Mouse (Mus musculus) forebrain, embryonic 11.5 days (tissue): ENCODE data around the gene Rin2. TPM values are rescaled to one million over a fixed set of nuclear protein-coding genes. Genes with fewer than 3 reads are reported as not detected.

Experiments
- ATAC-seq: fragments of 200-750 bp; cut with Nextera tagmentation; replicated peaks from 2 replicates; pipeline ENCODE4 v1.8.0; 2017; ENCODE audit warnings: moderate TSS enrichment; ENCODE audit not compliant: low FRiP score
- DNase-seq: peaks from one replicate; pipeline ENCODE4 v3.0.0-alpha.2; 2017; ENCODE audit warnings: low spot score
- H3K27ac ChIP-seq: fragments of 300-500 bp; sonication (generic); 2 replicates; pipeline ENCODE4 v1.5.1; 2014; ENCODE audit warnings: low read depth, low read length
- H3K27me3 ChIP-seq: fragments of 300-500 bp; sonication (generic); 2 replicates; pipeline ENCODE4 v1.6.1; 2014; ENCODE audit warnings: mild to moderate bottlenecking, low read length, mixed read lengths; ENCODE audit not compliant: control insufficient read depth, insufficient read depth
- H3K36me3 ChIP-seq: fragments of 300-500 bp; sonication (generic); 2 replicates; pipeline ENCODE4 v1.6.1; 2014; ENCODE audit warnings: mild to moderate bottlenecking, low read length, moderate library complexity, mixed read lengths; ENCODE audit not compliant: control insufficient read depth, insufficient read depth
- H3K4me1 ChIP-seq: fragments of 300-500 bp; sonication (generic); replicated peaks from 2 replicates; pipeline ENCODE4 v1.6.1; 2014; ENCODE audit warnings: low read length, mixed read lengths; ENCODE audit not compliant: control insufficient read depth, insufficient read depth
- H3K4me2 ChIP-seq: fragments of 300-500 bp; sonication (generic); 2 replicates; pipeline ENCODE4 v1.6.1; 2014; ENCODE audit warnings: low read depth, mild to moderate bottlenecking, low read length, moderate library complexity, mixed read lengths; ENCODE audit not compliant: severe bottlenecking
- H3K4me3 ChIP-seq: fragments of 300-500 bp; sonication (generic); 2 replicates; pipeline ENCODE4 v1.5.1; 2014; ENCODE audit warnings: low read depth, low read length
- H3K9ac ChIP-seq: fragments of 300-500 bp; sonication (generic); 2 replicates; pipeline ENCODE4 v1.6.1; 2014; ENCODE audit warnings: low read length
- H3K9me3 ChIP-seq: fragments of 300-500 bp; sonication (generic); 2 replicates; pipeline ENCODE4 v1.6.1; 2016; ENCODE audit warnings: low read length, mixed read lengths; ENCODE audit not compliant: control insufficient read depth
- WGBS: fragments of 180-500 bp; shearing (Covaris S2); extraction: QIAGEN DNeasy Blood & Tissue Kit; methylation state at CpG from one replicate; pipeline ENCODE4 v1.1.7; 2014; 5-methylcytosine and 5-hydroxymethylcytosine counted together
- polyA plus RNA-seq: library from polyadenylated mRNA; unstranded; fragments of >200 nt; fragmentation: Nextera tagmentation; extraction: Ambion mirVana; gene quantifications from 2 replicates; pipeline ENCODE4 v1.2.1, GENCODE M21; 2014

The Rin2 gene
- polyA plus RNA-seq, 1 experiment from 2014 or later = 12.4 TPM

DNA sequence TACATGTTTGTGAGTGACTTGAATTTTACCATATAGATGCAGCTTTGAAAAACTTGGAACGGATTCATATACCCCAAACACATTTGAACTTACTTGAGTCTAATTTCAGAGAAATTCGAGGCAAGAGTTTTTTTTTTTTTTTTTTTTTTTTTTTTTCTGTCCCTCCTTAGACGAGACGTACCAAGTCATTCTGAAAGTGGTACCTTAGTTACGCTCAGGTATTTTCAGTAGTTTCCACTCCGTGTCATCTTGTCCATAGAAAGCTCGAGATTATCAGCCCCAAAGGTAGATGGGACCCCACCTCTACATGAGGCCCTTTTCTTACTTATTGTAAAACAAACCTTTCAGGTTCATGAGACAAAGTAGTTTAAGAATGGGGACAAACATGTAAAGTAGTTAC lies 55.9 kb downstream of the Rin2 start:
- H3K9me3 ChIP-seq = no peaks in the 10 kb centered on the region
- H3K27ac ChIP-seq = no peak overlapping the region
- H3K9ac ChIP-seq = no peak overlapping the region
- DNase-seq = no peak
- ATAC-seq = no peak
- no peaks in the 10 kb centered on the region for H3K4me1 ChIP-seq
- no peak overlapping the region for H3K4me2 ChIP-seq
- no peaks in the 10 kb centered on the region for H3K27me3 ChIP-seq
- WGBS = 91% methylated on average over 7 of the region's 7 CpGs
- H3K36me3 ChIP-seq = no peaks in the 10 kb centered on the region
- H3K4me3 ChIP-seq = no peak overlapping the region

DNA sequence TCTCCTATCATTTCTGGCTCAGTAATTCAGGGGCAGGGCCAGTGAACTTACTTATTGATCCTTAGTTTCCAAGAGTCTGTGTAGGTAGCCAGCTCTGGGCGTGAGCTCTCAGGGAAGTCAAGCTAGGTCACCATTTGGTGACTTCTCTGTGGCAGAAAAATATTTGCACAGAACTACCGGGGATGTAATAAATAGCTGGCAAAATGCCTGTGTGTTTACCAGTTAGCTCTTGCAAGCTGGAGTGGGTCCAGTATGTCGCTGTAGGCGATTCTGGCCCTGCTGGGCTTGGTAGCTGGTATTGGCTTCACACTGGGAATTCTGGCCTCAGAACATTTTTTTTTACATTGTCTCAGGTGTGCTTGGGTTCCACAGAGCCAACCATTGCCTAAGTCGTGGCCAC lies 60.1 kb downstream of the Rin2 start:
- no peaks in the 10 kb centered on the region for H3K4me1 ChIP-seq
- ATAC-seq (no peak), DNase-seq (no peak)

DNA sequence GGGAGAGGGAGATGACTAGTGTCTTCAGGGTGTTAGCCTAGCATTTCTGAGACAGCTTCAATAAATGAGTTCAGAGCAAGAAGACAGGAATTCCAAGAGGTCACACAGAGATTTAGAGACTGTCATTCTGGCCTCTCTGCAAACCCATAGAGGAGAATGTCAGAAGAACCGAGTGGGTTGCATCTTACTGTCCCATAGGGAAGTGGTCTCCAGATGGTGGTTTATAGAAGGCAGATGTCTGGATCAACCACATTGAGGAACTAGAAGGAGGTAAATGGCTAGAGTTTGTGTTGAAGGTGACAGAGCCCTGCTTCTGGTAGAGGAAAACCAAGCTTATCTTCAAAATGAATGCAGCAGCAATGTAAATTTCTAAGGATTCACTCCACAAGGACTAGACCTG lies 61.5 kb downstream of the Rin2 start:
- WGBS = 88% methylated on average over 1 of the region's 1 CpGs
- ATAC-seq (no peak), DNase-seq (no peak)
- no peaks in the 10 kb centered on the region for H3K9me3 ChIP-seq
- H3K4me3 ChIP-seq = no peak overlapping the region
- H3K27ac ChIP-seq = no peak overlapping the region
- H3K4me1 ChIP-seq = no peaks in the 10 kb centered on the region
- H3K9ac ChIP-seq = no peak overlapping the region
- no peaks in the 10 kb centered on the region for H3K27me3 ChIP-seq
- H3K36me3 ChIP-seq = no peaks in the 10 kb centered on the region
- no peak overlapping the region for H3K4me2 ChIP-seq

More for the DNA sequence above, 60.1 kb downstream of the Rin2 start:
- 91% methylated on average over 5 of the region's 5 CpGs for WGBS
- Histone ChIP-seq H3K9me3 (no peaks in the 10 kb centered on the region), H3K4me2 (no peak overlapping the region), H3K27me3 (no peaks in the 10 kb centered on the region), H3K4me3 (no peak overlapping the region), H3K27ac (no peak overlapping the region), H3K9ac (no peak overlapping the region), H3K36me3 (no peaks in the 10 kb centered on the region)

DNA sequence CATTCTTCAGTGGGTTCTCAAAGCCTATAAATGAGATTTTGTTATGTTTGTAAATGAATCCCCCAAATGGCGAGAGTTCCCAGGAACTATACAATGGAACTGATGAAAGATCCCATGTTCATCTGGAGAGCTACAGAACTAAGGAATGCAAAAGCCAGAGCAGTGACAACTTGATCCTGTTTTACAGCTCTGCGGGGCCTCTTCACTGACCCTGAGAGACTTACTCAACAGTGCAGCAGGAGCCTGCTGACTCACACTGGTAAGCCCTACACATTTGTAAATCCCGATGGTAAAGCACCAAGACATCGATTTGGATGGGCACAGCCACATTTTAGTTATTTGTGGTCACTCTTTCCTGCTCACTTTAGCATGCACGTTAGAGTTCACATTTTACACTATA lies 62.2 kb downstream of the Rin2 start:
- no peaks in the 10 kb centered on the region for H3K4me1 ChIP-seq
- no peaks in the 10 kb centered on the region for H3K36me3 ChIP-seq
- no peak overlapping the region for H3K9ac ChIP-seq
- ATAC-seq (no peak), DNase-seq (no peak)
- no peak overlapping the region for H3K4me3 ChIP-seq
- 23% methylated on average over 5 of the region's 5 CpGs for WGBS
- no peaks in the 10 kb centered on the region for H3K27me3 ChIP-seq
- no peak overlapping the region for H3K27ac ChIP-seq
- no peaks in the 10 kb centered on the region for H3K9me3 ChIP-seq
- no peak overlapping the region for H3K4me2 ChIP-seq

DNA sequence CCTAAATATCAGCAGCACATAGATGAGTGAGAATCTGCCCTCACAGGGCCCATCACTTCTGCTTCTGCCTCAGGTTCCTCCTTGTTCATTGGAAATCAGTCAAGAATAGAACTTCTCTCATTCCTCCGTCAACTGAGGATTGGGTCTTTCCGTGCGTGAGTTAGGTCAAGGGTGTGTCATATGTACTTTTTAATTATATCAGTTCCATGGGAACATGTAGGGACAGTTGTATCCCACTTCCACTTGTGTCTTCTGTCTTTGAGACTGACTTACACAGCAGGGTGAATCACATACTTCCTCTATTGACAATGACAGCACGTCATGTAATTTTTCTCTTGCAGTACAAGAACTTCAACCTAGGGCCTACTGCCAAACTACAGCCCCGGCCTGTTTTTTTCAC lies 65.7 kb downstream of the Rin2 start:
- H3K9me3 ChIP-seq = no peaks in the 10 kb centered on the region
- H3K4me1 ChIP-seq = no peaks in the 10 kb centered on the region
- no peak overlapping the region for H3K4me3 ChIP-seq
- H3K27ac ChIP-seq = no peak overlapping the region
- 95% methylated on average over 5 of the region's 5 CpGs for WGBS
- no peak for ATAC-seq
- no peak overlapping the region for H3K9ac ChIP-seq
- DNase-seq = no peak
- H3K4me2 ChIP-seq = no peak overlapping the region
- H3K36me3 ChIP-seq = no peaks in the 10 kb centered on the region
- no peaks in the 10 kb centered on the region for H3K27me3 ChIP-seq

DNA sequence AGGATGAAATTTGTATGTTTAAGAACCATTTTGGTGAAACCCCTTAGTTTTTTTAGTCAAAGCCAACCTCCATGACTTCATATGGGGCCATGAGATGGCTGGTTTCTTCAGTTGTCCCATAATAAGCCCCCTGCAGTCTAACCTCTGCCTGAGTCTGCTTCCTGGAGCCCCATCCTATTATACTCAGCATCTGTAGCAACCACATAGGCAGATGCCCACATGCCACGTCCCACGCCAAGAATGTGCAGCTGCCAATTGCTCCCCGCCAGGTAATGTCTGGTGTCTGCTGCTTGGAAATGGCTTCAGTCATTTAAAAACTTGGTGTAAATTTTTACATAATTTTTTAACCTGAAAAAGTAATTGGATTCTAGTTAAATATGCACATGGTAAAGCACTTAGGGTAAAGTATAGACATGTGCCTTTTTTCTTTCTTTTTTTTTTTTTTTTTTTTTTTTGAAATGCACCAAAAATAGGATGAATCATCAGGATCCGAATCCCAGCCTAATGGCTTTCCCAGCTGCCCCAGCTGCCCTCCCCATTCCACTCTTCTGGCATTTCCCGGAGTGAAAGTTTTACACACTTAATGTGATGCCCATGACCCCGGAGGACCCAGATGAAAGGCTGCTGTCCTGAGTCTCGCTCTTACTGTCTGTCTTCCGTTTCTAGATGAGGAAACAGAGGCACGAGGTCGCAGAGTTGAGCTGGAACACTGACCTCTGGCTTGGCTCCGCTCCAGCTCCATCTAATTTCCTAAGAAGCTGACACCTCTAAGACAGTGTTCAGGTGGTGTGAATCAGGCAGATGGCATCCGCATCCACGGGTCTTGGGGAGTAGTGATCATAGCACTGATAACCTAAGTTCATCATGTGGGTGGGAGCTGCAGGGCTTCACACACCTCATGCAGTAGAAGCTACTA lies 68.0 kb downstream of the Rin2 start:
- 91% methylated on average over 13 of the region's 13 CpGs for WGBS
- Histone ChIP-seq H3K4me1 (no peaks in the 10 kb centered on the region), H3K4me3 (no peak overlapping the region), H3K27me3 (no peaks in the 10 kb centered on the region), H3K27ac (no peak overlapping the region), H3K9me3 (no peaks in the 10 kb centered on the region), H3K4me2 (no peak overlapping the region), H3K36me3 (no peaks in the 10 kb centered on the region), H3K9ac (no peak overlapping the region)
- DNase-seq (no peak), ATAC-seq (no peak)

DNA sequence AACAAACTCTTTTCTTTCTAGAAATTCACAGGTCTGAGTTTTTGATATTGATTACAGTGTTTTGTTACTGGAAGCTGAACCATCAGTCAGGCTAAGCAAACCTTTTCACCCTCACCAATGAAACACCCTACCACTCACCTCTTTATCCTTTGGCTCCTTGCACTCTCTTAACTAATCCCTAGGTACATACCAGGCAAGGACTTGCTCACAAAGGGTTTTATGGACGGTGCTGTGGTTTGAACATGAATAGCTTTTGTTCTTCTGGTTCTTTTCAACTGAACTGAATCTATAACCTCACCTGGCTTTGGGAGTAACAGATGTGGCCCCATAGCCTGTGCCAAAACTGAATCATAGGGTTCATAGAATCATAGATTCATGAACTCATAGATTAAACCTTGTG lies 71.4 kb downstream of the Rin2 start:
- H3K27ac ChIP-seq = no peak overlapping the region
- no peaks in the 10 kb centered on the region for H3K4me1 ChIP-seq
- H3K36me3 ChIP-seq = no peaks in the 10 kb centered on the region
- H3K9ac ChIP-seq = no peak overlapping the region
- no peaks in the 10 kb centered on the region for H3K27me3 ChIP-seq
- H3K4me3 ChIP-seq = no peak overlapping the region
- ATAC-seq (no peak), DNase-seq (no peak)
- H3K4me2 ChIP-seq = no peak overlapping the region
- 49% methylated on average over 1 of the region's 1 CpGs for WGBS
- H3K9me3 ChIP-seq = no peaks in the 10 kb centered on the region

DNA sequence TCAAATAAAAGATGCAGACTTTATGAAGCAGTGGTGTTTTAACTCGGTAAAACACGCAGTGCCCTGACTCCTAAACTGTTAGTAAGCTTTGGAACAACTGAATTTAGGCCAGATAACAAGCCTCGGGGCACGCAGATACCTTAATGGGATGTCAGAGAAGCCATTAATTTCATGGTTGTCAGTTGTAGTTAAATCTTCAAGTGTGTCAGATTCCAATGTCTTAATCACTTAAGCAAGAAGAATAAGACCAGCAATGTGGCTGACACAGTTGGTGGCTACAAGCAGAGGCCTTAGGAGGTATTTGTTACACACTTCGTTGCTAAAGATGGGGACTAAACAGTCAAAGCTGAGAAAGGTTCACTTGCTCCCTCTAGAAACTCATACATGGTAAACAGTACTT lies 74.6 kb downstream of the Rin2 start:
- 71% methylated on average over 5 of the region's 5 CpGs for WGBS
- Histone ChIP-seq H3K4me2 (no peak overlapping the region), H3K9ac (no peak overlapping the region), H3K4me3 (no peak overlapping the region), H3K27ac (no peak overlapping the region), H3K9me3 (no peaks in the 10 kb centered on the region), H3K4me1 (no peaks in the 10 kb centered on the region), H3K27me3 (no peaks in the 10 kb centered on the region), H3K36me3 (no peaks in the 10 kb centered on the region)
- ATAC-seq = no peak
- no peak for DNase-seq

DNA sequence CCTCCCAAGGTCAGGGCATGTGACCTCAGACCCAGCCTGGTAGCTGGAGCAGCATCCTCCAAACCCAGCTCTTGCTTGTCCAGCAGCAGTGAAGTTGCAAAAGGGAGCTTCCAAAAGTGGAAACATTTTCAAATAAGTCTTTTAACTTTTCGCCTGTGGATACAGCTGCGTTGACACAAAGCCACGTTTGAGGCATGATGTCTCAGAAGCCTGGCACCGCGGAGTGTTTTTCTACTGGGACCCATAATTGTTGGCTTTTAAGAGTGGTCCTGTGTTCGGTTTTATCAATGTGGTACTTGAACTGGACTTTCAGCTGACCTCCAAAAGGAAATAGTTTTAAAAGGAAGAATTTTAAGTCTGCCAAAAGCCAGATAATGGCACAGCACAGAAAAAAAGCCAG lies 77.6 kb downstream of the Rin2 start:
- Histone ChIP-seq H3K4me1 (no peaks in the 10 kb centered on the region), H3K27me3 (no peaks in the 10 kb centered on the region), H3K27ac (no peak overlapping the region), H3K4me2 (no peak overlapping the region), H3K9ac (no peak overlapping the region), H3K36me3 (no peaks in the 10 kb centered on the region), H3K9me3 (no peaks in the 10 kb centered on the region), H3K4me3 (no peak overlapping the region)
- ATAC-seq (no peak), DNase-seq (no peak)
- 87% methylated on average over 6 of the region's 6 CpGs for WGBS
